Mouse (Mus musculus) neural tube, embryonic 12.5 days (tissue): ENCODE data around the gene Usp30. TPM values are rescaled to one million over a fixed set of nuclear protein-coding genes. Genes with fewer than 3 reads are reported as not detected.

Experiments used
- ATAC-seq: fragments of 200-750 bp; cut with Nextera tagmentation; 2 replicates; pipeline ENCODE4 v1.8.0; 2017; ENCODE audit warnings: low read depth, mild to moderate bottlenecking, moderate TSS enrichment, moderate library complexity; ENCODE audit not compliant: low FRiP score
- H3K27ac ChIP-seq: fragments of 300-500 bp; sonication (generic); 2 replicates; pipeline ENCODE4 v1.5.1; 2016
- H3K27me3 ChIP-seq: fragments of 300-500 bp; sonication (generic); replicated peaks from 2 replicates; pipeline ENCODE4 v1.6.1; 2016; ENCODE audit warnings: mild to moderate bottlenecking
- H3K36me3 ChIP-seq: fragments of 300-500 bp; sonication (generic); 2 replicates; pipeline ENCODE4 v1.6.1; 2016; ENCODE audit warnings: mild to moderate bottlenecking
- H3K4me1 ChIP-seq: fragments of 300-500 bp; sonication (generic); 2 replicates; pipeline ENCODE4 v1.6.1; 2016
- H3K4me2 ChIP-seq: fragments of 300-500 bp; sonication (generic); replicated peaks from 2 replicates; pipeline ENCODE4 v1.6.1; 2016; ENCODE audit warnings: mild to moderate bottlenecking
- H3K4me3 ChIP-seq: fragments of 300-500 bp; sonication (generic); 2 replicates; pipeline ENCODE4 v1.5.1; 2016
- H3K9ac ChIP-seq: fragments of 300-500 bp; sonication (generic); 2 replicates; pipeline ENCODE4 v1.6.1; 2016; ENCODE audit warnings: mild to moderate bottlenecking
- H3K9me3 ChIP-seq: fragments of 300-500 bp; sonication (generic); 2 replicates; pipeline ENCODE4 v1.6.1; 2016; ENCODE audit warnings: mild to moderate bottlenecking
- WGBS: fragments of 180-500 bp; shearing (Covaris S2); methylation state at CpG from one replicate; pipeline ENCODE4 v1.1.7; 2016; 5-methylcytosine and 5-hydroxymethylcytosine counted together
- polyA plus RNA-seq: library from polyadenylated mRNA; unstranded; fragments of >200 nt; fragmentation: Nextera tagmentation; extraction: Ambion mirVana; gene quantifications from 2 replicates; pipeline ENCODE4 v1.2.1, GENCODE M21; 2016

Usp30 gene
- polyA plus RNA-seq, result 15.5 and 18.4 TPM in 2 replicates

GRCm38 (mm10) chr5:114065161-114065560 is at the start of gene Usp30:
Gene Usp30, plus strand, starts transcription at chr5:114065461.
- H3K36me3 ChIP-seq, result peaks cover 13% of the 10 kb centered on the region
- ATAC-seq, result no peak
- H3K9ac ChIP-seq, result no peak within 1 kb of the TSS
- no peaks in the 10 kb centered on the region for H3K9me3 ChIP-seq
- no peak within 1 kb of the TSS for H3K4me3 ChIP-seq
- H3K27ac ChIP-seq, result no peak within 1 kb of the TSS
- H3K27me3 ChIP-seq, result no peaks in the 10 kb centered on the region; the same call in 1 of the 2 replicates
- no peaks in the 10 kb centered on the region for H3K4me1 ChIP-seq
- 94% methylated on average over 6 of the region's 6 CpGs for WGBS
- H3K4me2 ChIP-seq, result no peak within 1 kb of the TSS

GRCm38 (mm10) chr5:114024390-114024789 is 40.9 kb upstream of the Usp30 start:
- no peak overlapping the region for H3K9ac ChIP-seq
- H3K27ac ChIP-seq, result no peak overlapping the region
- WGBS, result 73% methylated on average over 6 of the region's 6 CpGs
- H3K36me3 ChIP-seq, result 0 out of 2 replicates have a peak, but pooled peaks cover 3% of the 10 kb centered on the region
- H3K4me2 ChIP-seq, result peak overlapping the region; percentile 35
- no peak for ATAC-seq
- H3K4me1 ChIP-seq, result peaks cover 8% of the 10 kb centered on the region; the same call in 1 of the 2 replicates
- H3K27me3 ChIP-seq, result no peaks in the 10 kb centered on the region
- H3K4me3 ChIP-seq, result no peak overlapping the region
- no peaks in the 10 kb centered on the region for H3K9me3 ChIP-seq

GRCm38 (mm10) chr5:114024885-114025284 is 40.4 kb upstream of the Usp30 start:
- Histone ChIP-seq H3K4me1 (peaks cover 8% of the 10 kb centered on the region; the same call in 1 of the 2 replicates), H3K27me3 (no peaks in the 10 kb centered on the region), H3K9me3 (no peaks in the 10 kb centered on the region), H3K36me3 (0 out of 2 replicates have a peak, but pooled peaks cover 3% of the 10 kb centered on the region), H3K9ac (no peak overlapping the region), H3K4me3 (no peak overlapping the region), H3K27ac (no peak overlapping the region), H3K4me2 (peak overlapping the region; percentile 35)
- WGBS, result 12% methylated on average over 10 of the region's 10 CpGs
- ATAC-seq, result no peak

- 89% methylated on average over 12 of the region's 12 CpGs for WGBS
- ATAC-seq, result no peak
- Histone ChIP-seq H3K4me2 (no peak overlapping the region), H3K4me3 (no peak overlapping the region), H3K9me3 (0 out of 2 replicates have a peak, but pooled peaks cover 3% of the 10 kb centered on the region), H3K27ac (no peak overlapping the region), H3K4me1 (peaks cover 12% of the 10 kb centered on the region; the same call in 1 of the 2 replicates), H3K27me3 (no peaks in the 10 kb centered on the region), H3K9ac (no peak overlapping the region), H3K36me3 (peaks cover 6% of the 10 kb centered on the region; the same call in 1 of the 2 replicates)
These were observed 37.9 kb upstream of the Usp30 start for GRCm38 (mm10) chr5:114027217-114027944.

GRCm38 (mm10) chr5:114028111-114028510 is 37.1 kb upstream of the Usp30 start:
- 0 out of 2 replicates have a peak, but pooled peaks cover 3% of the 10 kb centered on the region for H3K9me3 ChIP-seq
- H3K9ac ChIP-seq, result no peak overlapping the region
- H3K27me3 ChIP-seq, result no peaks in the 10 kb centered on the region
- H3K4me1 ChIP-seq, result peaks cover 12% of the 10 kb centered on the region; the same call in 1 of the 2 replicates
- ATAC-seq, result no peak
- H3K4me3 ChIP-seq, result no peak overlapping the region
- peaks cover 8% of the 10 kb centered on the region; the same call in 1 of the 2 replicates for H3K36me3 ChIP-seq
- H3K27ac ChIP-seq, result no peak overlapping the region
- WGBS, result 88% methylated on average over 12 of the region's 12 CpGs
- H3K4me2 ChIP-seq, result no peak overlapping the region

GRCm38 (mm10) chr5:114030652-114031051 is 34.6 kb upstream of the Usp30 start:
- Histone ChIP-seq H3K27me3 (no peaks in the 10 kb centered on the region), H3K9ac (no peak overlapping the region), H3K4me3 (no peak overlapping the region), H3K4me1 (0 out of 2 replicates have a peak, but pooled peaks cover 3% of the 10 kb centered on the region), H3K4me2 (no peak overlapping the region), H3K36me3 (peaks cover 16% of the 10 kb centered on the region), H3K27ac (no peak overlapping the region), H3K9me3 (0 out of 2 replicates have a peak, but pooled peaks cover 3% of the 10 kb centered on the region)
- 96% methylated on average over 12 of the region's 12 CpGs for WGBS
- ATAC-seq, result no peak

GRCm38 (mm10) chr5:114032161-114032763 is 33.0 kb upstream of the Usp30 start:
- no peak overlapping the region for H3K4me2 ChIP-seq
- no peak overlapping the region for H3K4me3 ChIP-seq
- H3K27me3 ChIP-seq, result no peaks in the 10 kb centered on the region
- H3K27ac ChIP-seq, result no peak overlapping the region
- H3K4me1 ChIP-seq, result 0 out of 2 replicates have a peak, but pooled peaks cover 3% of the 10 kb centered on the region
- peaks cover 16% of the 10 kb centered on the region for H3K36me3 ChIP-seq
- 0 out of 2 replicates have a peak, but pooled peaks cover 3% of the 10 kb centered on the region for H3K9me3 ChIP-seq
- WGBS, result 89% methylated on average over 3 of the region's 3 CpGs
- H3K9ac ChIP-seq, result no peak overlapping the region
- no peak for ATAC-seq

- H3K9me3 ChIP-seq, result 0 out of 2 replicates have a peak, but pooled peaks cover 3% of the 10 kb centered on the region
- peaks cover 18% of the 10 kb centered on the region for H3K36me3 ChIP-seq
- WGBS, result 83% methylated on average over 7 of the region's 7 CpGs
- H3K4me3 ChIP-seq, result no peak overlapping the region
- no peak overlapping the region for H3K4me2 ChIP-seq
- H3K27me3 ChIP-seq, result no peaks in the 10 kb centered on the region
- H3K27ac ChIP-seq, result no peak overlapping the region
- H3K4me1 ChIP-seq, result 0 out of 2 replicates have a peak, but pooled peaks cover 3% of the 10 kb centered on the region
- no peak overlapping the region for H3K9ac ChIP-seq
- no peak for ATAC-seq
These were observed 30.9 kb upstream of the Usp30 start for GRCm38 (mm10) chr5:114034393-114034792.

- Histone ChIP-seq H3K4me2 (no peak overlapping the region), H3K27ac (no peak overlapping the region), H3K9ac (no peak overlapping the region), H3K9me3 (0 out of 2 replicates have a peak, but pooled peaks cover 3% of the 10 kb centered on the region), H3K4me3 (no peak overlapping the region), H3K36me3 (peaks cover 18% of the 10 kb centered on the region), H3K4me1 (0 out of 2 replicates have a peak, but pooled peaks cover 1% of the 10 kb centered on the region), H3K27me3 (no peaks in the 10 kb centered on the region)
- 51% methylated on average over 10 of the region's 10 CpGs for WGBS
- no peak for ATAC-seq
These were observed 30.1 kb upstream of the Usp30 start for GRCm38 (mm10) chr5:114035111-114035510.

- H3K9me3 ChIP-seq, result no peaks in the 10 kb centered on the region
- ATAC-seq, result no peak
- H3K9ac ChIP-seq, result no peak overlapping the region
- no peaks in the 10 kb centered on the region for H3K27me3 ChIP-seq
- H3K4me2 ChIP-seq, result no peak overlapping the region
- peaks cover 26% of the 10 kb centered on the region for H3K36me3 ChIP-seq
- no peaks in the 10 kb centered on the region; the same call in 1 of the 2 replicates for H3K4me1 ChIP-seq
- WGBS, result 23% methylated on average over 7 of the region's 8 CpGs
- no peak overlapping the region for H3K27ac ChIP-seq
- H3K4me3 ChIP-seq, result no peak overlapping the region
These were observed 24.8 kb upstream of the Usp30 start for GRCm38 (mm10) chr5:114040508-114040907.

GRCm38 (mm10) chr5:114040911-114041310 is 24.4 kb upstream of the Usp30 start:
- H3K9me3 ChIP-seq, result no peaks in the 10 kb centered on the region
- H3K4me2 ChIP-seq, result no peak overlapping the region
- no peaks in the 10 kb centered on the region; the same call in 1 of the 2 replicates for H3K4me1 ChIP-seq
- H3K4me3 ChIP-seq, result no peak overlapping the region
- no peak for ATAC-seq
- H3K27me3 ChIP-seq, result no peaks in the 10 kb centered on the region
- H3K27ac ChIP-seq, result no peak overlapping the region
- peaks cover 26% of the 10 kb centered on the region for H3K36me3 ChIP-seq
- WGBS, result 66% methylated on average over 1 of the region's 1 CpGs
- no peak overlapping the region for H3K9ac ChIP-seq

GRCm38 (mm10) chr5:114041327-114041930 is 23.8 kb upstream of the Usp30 start:
- Histone ChIP-seq H3K4me1 (no peaks in the 10 kb centered on the region; the same call in 1 of the 2 replicates), H3K4me2 (no peak overlapping the region), H3K9ac (no peak overlapping the region), H3K27me3 (no peaks in the 10 kb centered on the region), H3K9me3 (no peaks in the 10 kb centered on the region), H3K4me3 (no peak overlapping the region), H3K27ac (no peak overlapping the region), H3K36me3 (peaks cover 26% of the 10 kb centered on the region)
- no peak for ATAC-seq
- WGBS, result 18% methylated on average over 15 of the region's 15 CpGs
